Mouse (Mus musculus) B cell, adult 2 months (primary cell): ENCODE results near the gene Bhlhe41.

Experiments used
- DNase-seq, 2 experiments: peaks; one replicate each; pipeline ENCODE4 v3.0.0; 2022

The Bhlhe41 gene

DNA sequence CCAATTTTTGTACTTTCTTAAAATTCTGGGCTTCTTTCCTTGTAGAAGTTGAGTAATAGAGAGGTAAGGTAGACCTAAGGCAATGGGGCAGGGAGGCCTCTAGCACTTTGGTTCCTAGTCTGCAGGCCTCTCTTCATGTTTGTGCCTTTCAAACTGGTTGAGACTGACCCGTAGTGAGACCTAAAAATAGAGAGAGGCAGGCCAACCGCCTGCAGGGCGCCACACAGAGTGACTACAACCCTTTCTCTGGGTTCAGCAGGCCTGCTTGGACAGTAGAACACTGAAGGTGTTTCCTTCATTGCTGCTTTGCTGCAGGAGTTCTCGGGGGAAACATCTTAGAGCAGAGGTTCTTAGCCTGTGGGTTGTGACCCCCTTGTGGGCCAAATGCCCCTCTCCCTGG is 5.6 kb upstream of the Bhlhe41 start:
- no peak for DNase-seq

DNA sequence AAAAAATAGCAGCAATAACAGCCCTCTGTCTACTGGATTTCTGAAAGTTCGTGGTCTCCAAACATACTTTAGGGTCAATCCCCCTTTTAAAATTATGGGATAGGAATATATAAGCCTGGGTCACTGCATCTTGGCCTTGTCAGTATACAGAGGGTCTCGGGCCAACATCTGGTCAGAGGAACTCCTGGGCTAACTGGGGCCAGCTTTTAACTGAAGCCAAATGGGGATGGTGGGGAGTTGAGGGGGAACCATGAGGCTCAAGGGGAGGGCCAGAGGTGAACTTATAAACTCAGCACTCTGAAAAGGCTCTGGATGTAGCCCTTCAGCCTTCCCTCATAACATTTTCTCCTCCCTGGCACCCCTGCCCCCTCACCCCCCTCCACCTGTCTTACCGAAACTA is 1.8 kb upstream of the Bhlhe41 start:
- no peak for DNase-seq

DNA sequence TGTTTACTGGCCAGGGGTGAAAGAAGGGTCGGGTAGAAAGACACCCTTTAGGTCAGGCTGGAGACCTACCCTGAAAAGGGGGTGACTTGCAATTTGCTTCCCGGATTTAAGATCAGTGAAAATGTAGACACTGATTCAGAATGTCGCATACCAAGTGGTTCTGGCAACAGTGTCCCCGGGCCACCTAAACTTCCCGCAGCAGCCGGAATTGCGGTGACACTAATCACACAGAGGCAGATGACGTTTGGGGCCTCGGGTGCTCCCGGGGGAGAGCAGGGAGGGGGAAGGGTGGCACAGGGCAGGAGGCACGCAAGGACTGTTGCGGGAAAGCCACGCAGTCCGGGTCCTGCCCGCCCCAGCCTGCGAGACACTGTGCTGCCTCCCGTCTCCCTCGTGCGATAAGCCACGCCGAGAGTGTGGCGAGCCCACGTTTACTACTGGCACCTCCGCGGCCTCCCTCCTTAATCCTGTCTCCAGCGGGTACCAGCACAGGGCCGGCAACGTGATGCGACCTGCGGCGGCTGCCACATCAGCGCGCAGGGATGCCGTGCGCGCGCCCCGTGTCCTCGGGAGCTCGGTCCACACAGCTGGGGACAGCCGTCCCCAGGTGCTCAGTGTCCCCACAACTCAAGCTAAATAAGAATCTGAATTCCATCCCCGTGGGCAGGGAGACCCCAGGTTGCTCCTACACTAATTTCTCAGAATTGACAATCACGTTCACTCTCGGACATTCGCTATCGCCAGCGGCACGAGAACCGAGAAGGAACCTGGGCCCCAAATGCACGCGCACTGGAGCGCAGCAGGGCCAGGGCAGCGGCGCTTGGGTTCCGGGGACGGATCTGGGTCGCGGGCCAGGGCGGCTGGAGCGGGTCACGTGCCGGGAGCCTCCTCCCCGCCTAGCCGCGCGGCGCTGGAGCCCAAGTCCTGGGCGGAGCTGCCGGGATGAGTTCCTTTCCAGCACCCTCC is 811 bp upstream of the Bhlhe41 start:
- peak; percentile 70 to 72 for DNase-seq

DNA sequence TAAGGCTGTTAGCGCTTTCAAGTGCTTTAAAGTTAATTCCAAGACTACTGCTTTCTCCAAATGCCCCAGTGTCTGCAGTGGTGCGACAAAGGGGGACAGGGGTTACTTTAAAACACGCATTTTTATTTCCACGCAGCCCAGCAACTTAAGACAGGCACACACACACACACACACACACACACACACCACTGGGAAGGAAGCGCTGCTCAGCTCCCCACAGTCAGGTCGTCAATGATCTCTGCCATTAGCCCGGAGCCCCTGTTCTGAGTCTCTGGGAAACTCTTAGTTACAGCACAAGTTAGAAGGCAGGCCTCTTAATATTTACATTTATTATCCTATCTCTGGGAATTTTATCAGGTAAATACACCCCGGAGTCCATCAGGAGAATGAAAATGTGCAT is 1.2 kb downstream of the Bhlhe41 start:
- DNase-seq = peak in 1 of 2 experiments; percentile 37

DNA sequence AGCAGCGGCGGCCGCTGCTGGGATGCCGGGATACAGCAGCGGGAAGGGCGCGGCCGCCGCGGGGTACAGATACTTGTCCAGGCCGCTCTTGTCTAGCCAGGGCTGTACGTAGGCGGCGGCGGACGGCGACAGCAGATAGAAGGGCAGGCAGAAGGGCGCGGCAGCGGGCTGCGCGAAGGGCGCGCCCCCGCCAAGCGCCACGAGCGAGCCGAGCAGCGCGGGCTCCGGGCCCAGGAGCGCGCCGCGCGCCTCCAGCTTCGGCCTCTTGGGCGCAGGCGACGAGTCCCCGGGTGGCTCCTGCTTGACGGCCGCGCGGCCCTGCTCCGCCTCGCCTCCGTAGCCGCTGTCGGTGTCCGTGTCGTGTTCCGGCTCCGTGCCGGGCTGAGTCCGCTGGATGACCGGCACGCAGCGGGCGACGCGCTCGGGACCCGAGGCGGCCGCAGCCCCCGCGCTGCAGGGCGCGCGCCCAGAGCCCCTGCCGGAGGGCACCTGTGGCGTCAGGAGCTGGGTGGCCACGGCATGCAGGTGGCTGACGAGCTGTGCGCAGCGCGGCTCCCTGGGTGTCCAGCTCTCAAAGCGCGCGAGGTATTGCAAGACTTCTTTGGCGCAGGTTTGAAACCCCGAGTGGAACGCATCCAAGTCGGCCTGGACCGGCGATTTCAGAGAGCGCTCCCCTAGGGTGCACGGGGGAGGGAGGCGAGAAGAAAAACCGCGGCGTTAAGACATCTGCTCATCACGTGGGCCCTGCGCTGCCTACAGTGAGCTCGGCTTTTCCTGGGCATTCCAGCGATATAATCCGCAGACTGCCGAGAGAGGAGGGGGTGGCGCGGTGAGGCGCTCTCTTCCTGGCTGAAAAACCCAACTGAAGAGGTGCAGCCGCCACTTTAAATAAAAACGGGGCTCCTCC is 2.0 kb downstream of the Bhlhe41 start:
- DNase-seq = peak; percentile 59 to 67

DNA sequence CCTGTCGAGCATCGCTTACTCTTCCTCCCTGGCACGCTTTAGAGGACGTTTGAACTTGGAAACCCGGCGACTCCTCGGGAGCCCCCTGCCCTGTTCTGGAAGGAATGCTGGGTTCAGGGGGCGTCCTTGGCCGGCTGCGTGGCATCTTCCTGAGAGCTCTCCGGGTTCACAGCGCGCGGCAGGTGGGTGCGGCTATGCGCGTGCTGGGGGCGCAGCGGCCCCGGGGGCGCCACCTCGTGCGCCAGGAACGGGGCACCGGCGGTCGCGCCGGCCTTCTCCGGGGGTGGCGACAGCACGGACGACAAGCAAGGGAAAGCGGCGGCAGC is 2.7 kb downstream of the Bhlhe41 start:
- no peak for DNase-seq

DNA sequence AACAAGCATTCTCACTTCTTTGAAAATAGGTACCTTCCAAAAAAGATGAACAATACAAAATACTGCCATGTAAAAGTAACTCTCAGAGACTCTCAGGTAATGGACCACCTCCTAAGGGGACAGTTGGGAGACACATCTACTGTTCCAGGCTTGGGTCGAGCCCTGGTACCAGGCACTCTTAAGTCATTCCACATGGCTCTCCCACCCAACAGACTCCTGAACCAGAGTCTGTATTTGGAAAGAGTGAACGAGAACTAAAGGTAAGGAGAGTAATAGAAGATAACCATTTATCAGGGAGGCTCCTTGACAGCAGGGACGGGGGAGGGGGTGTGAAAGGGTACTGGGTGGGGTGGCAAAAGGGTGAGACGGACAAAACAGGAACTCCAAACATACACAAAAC is 3.0 kb downstream of the Bhlhe41 start:
- DNase-seq = no peak

DNA sequence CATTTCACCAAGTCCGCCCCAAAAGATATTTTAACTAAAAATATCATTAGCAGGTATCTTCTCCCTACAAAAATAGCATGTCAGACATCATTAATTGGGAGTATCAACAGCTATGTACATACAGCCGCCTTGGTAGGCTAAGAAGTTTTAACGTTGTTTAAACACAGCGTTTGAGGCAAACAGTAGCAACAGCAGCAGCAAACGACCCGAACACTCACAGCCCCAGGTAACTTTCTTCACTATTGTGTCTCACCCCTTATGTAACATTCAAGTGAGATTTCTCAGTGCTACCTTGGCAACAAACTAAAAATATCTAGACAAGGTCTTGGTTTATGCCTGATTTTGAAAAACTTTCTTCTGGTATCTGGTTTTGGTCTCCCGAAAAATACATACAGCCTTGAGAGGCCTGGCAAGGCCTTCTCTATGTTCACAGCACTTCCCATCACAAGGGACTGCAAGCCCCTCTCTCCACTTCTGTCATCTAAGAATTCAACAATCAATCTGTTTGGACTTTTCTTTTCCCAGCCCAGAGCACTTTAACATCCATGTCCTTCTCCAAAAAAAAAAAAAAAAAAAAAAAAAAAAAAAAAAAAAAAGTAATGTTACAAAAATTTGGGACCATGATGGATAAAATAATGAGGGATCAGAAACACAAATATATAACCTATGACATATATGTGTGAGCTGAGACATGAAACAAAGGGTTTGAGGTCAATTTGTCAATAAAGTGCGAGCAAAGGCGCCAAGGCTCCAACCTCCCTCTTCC is 3.7 kb downstream of the Bhlhe41 start:
- no peak for DNase-seq

DNA sequence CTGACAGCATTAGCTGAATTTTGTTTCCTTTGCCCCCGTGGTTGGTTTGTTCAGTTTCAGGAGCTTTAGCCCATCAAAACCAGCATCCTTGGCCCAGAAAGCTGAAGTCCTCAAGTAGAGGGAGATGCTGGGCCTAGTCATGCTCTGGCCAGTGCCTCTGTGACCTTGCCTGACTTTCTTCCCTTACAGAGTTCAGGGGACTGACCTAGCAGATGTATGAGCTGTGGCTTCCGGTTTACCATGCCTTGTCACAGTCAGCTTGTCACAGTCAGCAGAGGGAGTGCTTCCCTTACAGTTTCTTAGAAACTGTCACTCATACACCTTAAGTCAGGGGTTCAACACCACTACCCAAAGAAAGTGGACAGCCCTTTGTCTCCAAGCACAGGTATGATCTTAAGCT is 5.0 kb downstream of the Bhlhe41 start:
- DNase-seq = peak; percentile 44 to 50

DNA sequence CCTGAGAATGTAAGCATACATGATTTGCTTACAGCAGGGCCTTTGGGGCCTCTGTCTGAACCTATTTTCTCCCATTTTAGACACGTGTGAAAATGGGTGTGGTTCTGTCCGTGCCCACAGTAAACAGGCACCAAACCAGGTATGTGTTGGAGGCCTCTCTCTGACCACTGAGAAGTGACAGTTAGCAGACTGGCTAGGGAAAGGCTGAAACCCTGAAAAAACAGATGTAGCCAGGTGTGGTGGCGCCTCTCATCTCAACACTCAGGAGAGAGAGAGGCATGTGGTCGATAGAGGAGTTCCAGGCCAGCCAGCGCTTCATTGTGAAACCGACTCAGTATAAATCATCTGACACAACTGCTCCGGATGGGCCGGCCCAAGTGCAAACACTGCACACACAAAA is 6.9 kb downstream of the Bhlhe41 start:
- DNase-seq = no peak

DNA sequence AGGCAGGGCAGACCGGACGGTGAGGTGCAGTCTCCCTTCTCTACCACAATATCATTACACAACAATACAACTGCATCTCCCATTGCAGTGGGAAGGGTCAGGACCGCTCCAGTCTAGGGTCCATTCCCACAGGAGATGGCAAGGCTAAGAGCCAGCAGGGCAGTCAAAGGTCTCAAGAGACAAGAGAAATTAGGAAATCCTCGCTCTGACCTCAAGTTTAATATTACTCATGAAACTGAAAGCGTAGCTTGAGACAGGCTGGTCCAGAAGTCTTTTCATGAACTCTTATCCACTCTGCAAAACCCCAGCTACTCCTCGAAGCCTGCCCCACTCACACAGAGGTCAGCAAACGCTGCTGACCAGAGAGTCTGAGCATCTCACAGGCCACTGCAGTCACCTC is 7.9 kb downstream of the Bhlhe41 start:
- DNase-seq = no peak

DNA sequence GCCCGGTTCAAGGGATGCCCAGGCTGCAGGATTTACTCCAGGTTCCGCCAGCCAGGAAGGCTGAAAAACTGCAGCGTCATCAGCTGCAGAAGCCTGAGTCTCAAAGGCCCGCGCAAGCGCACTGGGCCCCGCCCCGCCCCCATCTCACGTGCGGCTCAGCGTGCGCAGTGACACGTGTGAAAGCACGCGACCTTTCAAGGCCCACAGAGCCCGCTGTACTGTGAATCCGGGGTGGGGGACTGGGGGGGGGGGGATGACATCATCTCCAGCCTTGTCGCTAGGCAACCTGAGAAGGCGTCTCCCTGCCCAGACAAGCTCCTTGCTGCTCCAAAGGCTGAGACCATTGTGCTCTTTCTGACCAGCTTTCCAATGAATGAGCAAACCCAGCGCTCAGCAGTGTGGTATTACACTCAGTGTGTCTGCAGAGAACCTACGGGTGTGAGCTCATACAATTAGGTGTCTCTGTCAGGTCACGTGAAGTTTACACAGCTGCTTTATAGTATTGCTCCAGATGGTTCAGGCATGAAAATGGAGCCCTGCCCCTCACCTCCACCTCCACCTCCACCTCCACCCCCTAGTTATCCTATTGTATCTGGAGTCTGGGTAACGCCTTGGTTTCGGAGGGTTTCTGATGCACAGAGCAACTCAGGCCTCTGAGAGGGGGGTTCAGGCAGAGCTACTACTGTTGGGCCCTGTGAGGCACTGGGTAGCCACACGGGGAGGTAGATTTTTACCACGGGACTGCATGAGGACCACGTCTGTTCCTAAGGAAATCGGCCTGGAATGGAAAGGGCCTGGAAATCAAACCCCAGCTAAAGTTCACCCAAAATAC is 9.4 kb downstream of the Bhlhe41 start:
- peak; percentile 98 for DNase-seq

DNA sequence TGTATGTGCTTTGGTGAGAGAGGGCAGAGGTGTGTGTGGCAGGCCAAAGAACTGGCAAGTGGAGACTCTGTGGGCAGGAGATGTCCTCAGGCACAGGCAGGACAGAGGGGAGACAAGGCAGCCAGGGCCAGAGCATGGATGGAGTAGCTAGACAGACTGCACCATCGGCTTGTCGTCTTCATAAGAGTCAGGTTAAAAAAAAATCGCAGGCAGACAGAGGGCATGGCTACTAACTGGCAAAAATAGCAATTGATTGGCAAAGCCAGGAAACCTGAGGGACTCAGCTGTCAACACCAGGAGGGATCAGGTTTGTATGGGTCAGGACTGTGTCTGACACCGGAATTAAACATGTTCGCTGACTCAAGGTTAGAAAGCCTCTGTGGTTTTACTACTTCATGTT is 10.6 kb downstream of the Bhlhe41 start:
- DNase-seq = no peak

DNA sequence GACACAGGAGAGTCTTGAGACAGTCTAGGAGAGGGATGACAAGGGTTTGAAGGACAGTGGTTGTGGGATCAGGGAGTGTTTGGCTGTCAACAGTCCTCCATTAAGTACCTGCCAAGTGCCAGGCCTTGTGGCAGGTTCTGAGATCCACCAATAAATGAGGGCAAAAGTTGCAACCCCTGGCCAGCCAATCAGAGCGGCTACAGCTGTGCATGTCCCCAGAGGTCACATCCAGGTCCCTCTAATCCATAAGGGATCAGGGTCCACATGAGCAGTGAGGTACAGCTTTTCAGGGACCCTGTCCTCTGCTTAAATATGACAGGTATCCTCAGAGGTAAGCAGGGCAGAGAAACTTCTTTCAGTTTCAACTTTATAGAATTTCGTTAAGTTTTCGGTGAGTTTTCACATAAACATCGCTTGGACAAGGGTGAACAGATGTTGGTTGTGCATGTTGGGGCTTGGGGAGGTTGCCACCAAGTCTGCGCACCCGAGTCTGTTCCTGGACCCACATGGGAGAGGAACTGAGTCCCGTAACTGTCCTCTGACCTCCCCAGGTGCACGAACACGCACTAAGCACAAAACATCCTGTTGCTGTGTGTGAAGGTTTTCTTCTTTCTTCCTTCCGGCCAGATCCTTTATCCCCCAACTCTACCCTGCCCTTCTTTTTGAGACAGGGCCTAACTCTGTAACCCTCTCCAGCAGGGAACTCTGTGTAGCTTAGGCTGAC is 11.8 kb downstream of the Bhlhe41 start:
- DNase-seq = peak in 1 of 2 experiments; percentile 26

DNA sequence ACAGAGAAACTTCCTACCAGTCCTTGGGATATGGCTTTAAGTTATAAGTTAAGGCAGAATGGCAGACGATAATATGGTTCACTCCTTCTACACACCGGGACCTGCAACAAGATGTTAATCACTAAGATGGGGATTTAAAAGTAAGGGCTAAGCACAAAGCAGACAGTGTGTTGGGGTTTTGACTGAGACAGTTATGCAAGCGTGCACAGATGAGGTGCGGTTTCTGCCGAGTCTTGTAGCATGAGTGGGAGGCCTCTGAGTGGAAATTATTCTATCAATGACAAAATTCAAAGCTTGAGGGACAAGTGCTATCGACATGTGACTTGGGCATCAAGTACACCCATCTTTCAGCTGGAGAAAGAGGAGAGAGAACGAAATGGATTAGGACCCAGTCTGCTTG is 12.7 kb downstream of the Bhlhe41 start:
- DNase-seq = no peak

DNA sequence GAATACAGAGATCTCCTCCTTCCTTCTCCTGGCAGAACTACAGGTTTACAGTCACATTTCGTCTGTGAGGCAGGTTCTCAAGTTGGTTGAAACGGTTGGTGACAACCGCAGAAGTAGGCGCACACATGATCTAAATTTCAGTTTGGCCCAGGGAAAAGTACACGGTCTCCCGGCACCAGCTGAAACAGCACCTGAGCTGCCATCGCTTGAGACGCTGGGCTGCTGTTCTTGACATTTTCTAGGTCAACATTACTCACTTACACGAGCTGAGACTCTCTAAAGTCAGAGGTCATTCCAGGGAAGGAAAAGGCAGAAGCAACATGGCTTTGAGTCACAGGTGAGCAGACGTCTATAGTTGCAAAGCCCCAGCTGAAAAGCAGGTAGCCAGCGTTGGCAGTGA is 13.4 kb downstream of the Bhlhe41 start:
- DNase-seq = no peak

DNA sequence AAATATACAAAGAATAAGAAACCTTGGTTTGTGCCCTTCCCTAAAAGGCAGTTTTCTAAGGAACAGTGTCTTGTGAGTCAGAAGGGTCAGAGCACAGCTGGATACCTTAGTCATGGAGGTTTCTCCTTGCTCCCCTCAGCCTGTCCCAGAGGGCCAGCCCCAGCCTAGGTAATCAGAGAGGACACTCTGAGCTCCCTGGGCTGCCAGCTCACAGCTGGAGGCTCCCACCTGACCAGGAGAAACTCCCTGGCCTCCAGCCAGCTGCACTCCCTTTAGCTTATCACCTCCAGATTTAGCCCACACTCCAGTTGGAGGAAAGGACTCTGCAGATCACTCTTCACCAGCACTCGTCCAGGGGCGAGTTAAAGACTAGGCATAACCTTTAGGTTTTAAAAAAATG is 14.6 kb downstream of the Bhlhe41 start:
- DNase-seq = no peak

DNA sequence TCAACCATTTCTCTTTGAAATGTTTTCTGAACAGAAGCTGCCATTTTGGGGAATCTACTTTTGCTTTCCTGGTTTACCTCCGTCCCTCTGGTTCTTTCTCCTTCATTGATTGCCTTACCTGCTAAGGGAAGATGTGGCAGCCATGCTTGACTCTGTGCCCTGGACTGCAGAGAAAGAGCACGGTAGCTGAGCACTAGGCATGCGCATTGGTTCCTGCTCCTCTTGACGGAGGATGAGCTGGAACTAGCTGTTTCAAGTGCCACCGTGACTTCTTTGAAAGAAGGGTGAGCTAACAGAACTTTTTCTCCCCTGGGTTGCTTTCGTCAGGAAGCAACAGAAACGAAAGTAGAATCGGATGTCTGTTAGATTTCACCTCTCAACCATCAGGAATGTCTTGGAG is 17.7 kb downstream of the Bhlhe41 start:
- no peak for DNase-seq

DNA sequence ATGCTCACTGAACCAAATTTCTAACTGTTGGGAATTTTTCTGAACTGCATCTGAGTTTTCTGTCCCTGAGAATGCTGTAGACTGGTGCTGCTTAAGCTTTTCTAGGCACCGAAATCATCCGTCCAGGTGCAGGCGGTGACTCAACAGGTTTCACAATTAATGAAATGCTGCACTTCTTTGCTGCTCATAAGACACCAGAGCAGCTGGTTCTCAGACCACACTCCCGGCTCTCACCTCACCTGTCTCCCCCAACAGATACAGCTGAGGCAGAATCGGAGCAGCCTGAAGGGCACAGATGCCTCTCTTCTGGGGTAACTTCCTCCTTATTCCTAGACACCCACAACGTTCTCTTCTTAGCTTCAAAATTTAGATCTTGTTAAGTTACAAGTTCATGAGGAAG is 18.4 kb downstream of the Bhlhe41 start:
- DNase-seq = no peak

DNA sequence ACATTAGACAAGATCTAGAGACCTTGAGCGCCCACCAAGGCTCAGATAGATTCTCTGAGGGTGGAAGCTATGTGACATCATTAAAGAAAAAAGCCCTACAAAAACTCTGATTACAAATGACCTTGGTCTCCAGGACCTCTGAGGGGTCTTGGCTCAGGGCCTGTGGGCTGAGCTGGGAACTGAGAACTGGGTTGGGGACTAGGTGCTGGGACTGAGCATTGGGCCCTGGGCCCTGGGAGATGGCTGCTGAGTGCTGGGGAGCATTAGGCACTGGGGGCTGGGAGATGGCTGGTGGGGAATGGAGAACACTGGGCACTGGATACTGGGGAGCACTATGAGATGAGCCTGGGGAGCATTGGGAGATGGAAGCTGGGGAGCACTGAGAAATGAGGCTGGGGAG is 19.3 kb downstream of the Bhlhe41 start:
- peak in 1 of 2 experiments; percentile 23 for DNase-seq

DNA sequence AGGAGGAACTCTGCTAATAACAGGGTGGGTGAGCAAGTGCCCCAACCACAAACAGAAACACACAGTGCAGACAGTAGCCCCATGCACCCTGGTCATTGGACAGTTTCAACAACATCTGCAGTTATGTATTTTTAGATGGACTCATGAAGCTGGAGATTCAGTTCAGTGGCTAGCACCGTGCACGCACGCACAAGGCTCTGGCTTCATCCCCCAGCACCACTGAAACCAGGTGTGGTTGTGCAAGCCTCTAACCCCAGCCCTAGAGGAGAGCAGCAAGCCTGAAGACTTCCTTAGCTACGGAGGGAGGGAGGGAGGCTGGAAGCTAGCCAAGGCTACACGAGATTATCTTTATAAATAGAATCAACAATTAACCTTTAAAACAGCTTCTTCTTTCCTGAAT is 19.7 kb downstream of the Bhlhe41 start:
- peak; percentile 73 to 77 for DNase-seq

DNA sequence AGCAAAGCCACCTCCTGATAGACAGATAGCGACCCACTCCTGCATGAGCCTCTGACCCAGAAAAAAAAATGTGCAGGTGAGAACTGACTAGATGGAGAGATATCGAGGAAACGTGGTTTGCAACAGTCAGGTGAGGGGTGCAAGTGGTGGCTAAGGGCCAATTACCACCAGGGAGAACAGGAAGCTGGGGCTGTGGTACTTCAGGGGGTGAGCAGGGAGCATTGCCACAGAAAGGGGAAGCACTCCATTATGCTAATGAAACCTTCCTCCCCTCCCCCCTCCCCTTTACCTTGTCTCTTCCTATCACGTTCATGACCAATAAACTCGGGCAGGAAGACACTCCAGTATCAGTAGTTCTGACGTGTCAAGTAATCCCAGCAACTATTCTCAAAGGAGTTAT is 30.0 kb downstream of the Bhlhe41 start:
- peak; percentile 68 to 75 for DNase-seq
